ENCODE assay signal across 27 mouse cellular contexts in the genomic region with DNA sequence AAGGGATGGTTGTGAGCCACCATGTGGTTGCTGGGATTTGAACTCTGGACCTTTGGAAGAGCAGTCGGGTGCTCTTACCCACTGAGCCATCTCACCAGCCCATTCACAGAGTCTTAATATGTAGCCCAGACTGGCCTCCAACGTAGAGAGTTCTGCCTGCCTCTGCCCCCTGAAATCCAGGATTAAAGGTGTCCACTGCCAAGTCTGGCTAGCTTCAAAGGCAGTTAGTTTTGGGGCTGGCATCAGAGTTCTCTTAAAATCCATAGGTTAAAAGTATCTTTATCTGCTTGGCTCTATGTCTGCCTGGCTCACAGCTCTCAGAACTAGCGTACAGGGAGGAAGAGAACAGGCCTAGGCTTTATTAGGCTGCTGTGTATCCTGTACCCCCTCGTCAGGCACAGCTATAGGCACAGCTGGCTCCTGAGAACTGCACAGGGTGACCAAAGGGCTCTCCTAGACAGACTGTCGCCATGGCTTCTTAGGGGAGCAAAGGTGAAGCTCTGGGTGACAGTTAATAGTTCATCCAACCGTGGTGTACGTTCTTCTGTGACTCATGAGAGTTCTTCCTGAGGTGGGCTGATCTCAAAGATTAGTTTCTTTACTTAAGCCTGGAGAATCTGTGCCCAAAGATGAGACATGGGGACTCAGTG. TPM values are rescaled to one million over a fixed set of nuclear protein-coding genes. Genes with fewer than 3 reads are reported as not detected.
DNase-seq lines count a peak whose midpoint lies in the region; ATAC-seq and TF ChIP-seq lines count a peak whose summit lies in the region.
"Had no signal": no experiment of that assay in that cellular context is flagged by ENCODE, and none has a peak within 500 bp of the region (broad histone marks: within the 10 kb centered on the region; RNA-seq: fewer than 3 reads in every experiment).

No protein-coding gene starts in this region.

- H3K27me3 ChIP-seq in liver, adult 2 months (ENCODE audit: control insufficient read depth, insufficient read depth, low read length): no peaks in the 10 kb centered on the region
- no peaks in the 10 kb centered on the region for H3K27me3 ChIP-seq in kidney, postnatal 0 days (ENCODE audit: insufficient read depth, low read length)
- H3K27me3 ChIP-seq: CH12.LX; midbrain, embryonic 12.5 days; neural tube, embryonic 12.5 days had no signal

- H3K4me3 ChIP-seq in liver, adult 2 months (ENCODE audit: insufficient read depth, low read depth, low read length): no peak overlapping the region
- no peak overlapping the region for H3K4me3 ChIP-seq in kidney, postnatal 0 days (replicated peaks; ENCODE audit: low read depth, low read length)
- H3K4me3 ChIP-seq: left cerebral cortex, adult 2 months; limb, embryonic 10.5 days; midbrain, embryonic 12.5 days; neural tube, embryonic 12.5 days had no signal

- TF ChIP-seq POLR2A in liver, adult 2 months (IDR thresholded peaks at IDR 0.05; ENCODE audit: extremely low read depth, insufficient read depth, low read length): no peak

- TF ChIP-seq CTCF in liver, adult 2 months (IDR thresholded peaks at IDR 0.05; ENCODE audit: low read depth, low read length): no peak
- TF ChIP-seq CTCF in kidney, postnatal 0 days (IDR thresholded peaks at IDR 0.05; ENCODE audit: low read depth): no peak

- H3K4me1 ChIP-seq in liver, adult 2 months (ENCODE audit: control insufficient read depth, insufficient read depth, low read length): 0 out of 2 replicates have a peak, but pooled peaks cover 3% of the 10 kb centered on the region
- H3K4me1 ChIP-seq in kidney, postnatal 0 days (replicated peaks; ENCODE audit: insufficient read depth, low read length): no peaks in the 10 kb centered on the region
- H3K4me1 ChIP-seq: limb, embryonic 10.5 days; midbrain, embryonic 12.5 days; neural tube, embryonic 12.5 days had no signal

- ATAC-seq in kidney, postnatal 0 days (replicated peaks; ENCODE audit: low FRiP score, low read depth): peak; percentile 94
- ATAC-seq in erythroid progenitor cell, adult 5-6 weeks (replicated peaks; ENCODE audit: low FRiP score, poor library complexity, severe bottlenecking): no peak
- ATAC-seq: forebrain, embryonic 14.5 days; hindbrain, embryonic 16.5 days had no signal

- DNase-seq in liver, adult 2 months (ENCODE audit: extremely low read depth, low read depth, low spot score): peak; percentile 55
- DNase-seq in liver: no peak
- peak; percentile 56 for DNase-seq in kidney, adult 18-20 months
- DNase-seq in kidney, postnatal 0 days (ENCODE audit: low spot score): peak; percentile 40
- DNase-seq in retina, postnatal 1 day: no peak
- no peak for DNase-seq in heart, adult 8-10 months (ENCODE audit: low spot score)
- DNase-seq: adrenal gland, postnatal 36 days; cerebellum, adult 18-20 months; gastrocnemius, postnatal 10 days; heart, adult 18-20 months; heart, postnatal 4 days; lung, postnatal 10 days; right cerebral cortex, adult 18-20 months; thymus, postnatal 14 days had no signal

- no peak overlapping the region for H3K9ac ChIP-seq in liver, adult 2 months (ENCODE audit: low read depth, low read length)
- no peak overlapping the region for H3K9ac ChIP-seq in kidney, postnatal 0 days (ENCODE audit: low read depth, low read length)
- H3K9ac ChIP-seq: liver, embryonic 14.5 days; midbrain, embryonic 12.5 days; neural tube, embryonic 12.5 days had no signal

- no peak overlapping the region for H3K4me2 ChIP-seq in kidney, postnatal 0 days (ENCODE audit: low read length)
- H3K4me2 ChIP-seq: midbrain, embryonic 12.5 days; neural tube, embryonic 12.5 days had no signal

- H3K9me3 ChIP-seq in kidney, postnatal 0 days (replicated peaks; ENCODE audit: low read length): no peaks in the 10 kb centered on the region
- H3K9me3 ChIP-seq: limb, embryonic 10.5 days; midbrain, embryonic 12.5 days; neural tube, embryonic 12.5 days had no signal

- H3K36me3 ChIP-seq in liver, adult 2 months (ENCODE audit: control insufficient read depth, insufficient read depth, low read length): no peaks in the 10 kb centered on the region
- no peaks in the 10 kb centered on the region for H3K36me3 ChIP-seq in kidney, postnatal 0 days (ENCODE audit: insufficient read depth, low read length)
- H3K36me3 ChIP-seq: limb, embryonic 10.5 days; midbrain, embryonic 12.5 days; neural tube, embryonic 12.5 days had no signal

- H3K27ac ChIP-seq in liver, adult 2 months (replicated peaks; ENCODE audit: insufficient read depth, low read depth, low read length): no peak overlapping the region; the same call in 1 of the 2 replicates
- H3K27ac ChIP-seq in kidney, postnatal 0 days: peak overlapping the region; percentile 80
- H3K27ac ChIP-seq: left cerebral cortex, adult 2 months; limb, embryonic 10.5 days; liver, embryonic 14.5 days; midbrain, embryonic 12.5 days; neural tube, embryonic 12.5 days had no signal

- WGBS in liver, adult 2 months: 39% methylated on average over 7 of the region's 7 CpGs
- 48% methylated on average over 7 of the region's 7 CpGs for WGBS in kidney, postnatal 0 days

- H3K79me2 ChIP-seq in liver, adult 2 months (ENCODE audit: control insufficient read depth, insufficient read depth, low read length): peaks cover 7% of the 10 kb centered on the region; the same call in 1 of the 2 replicates

RNA-seq across cellular contexts. Expression of gene Cd160, which starts 10.0 kb away (rescaled TPM):
- 0.37 and 0.67 TPM in 2 replicates for total RNA-seq in liver, adult 2 months (2014; rRNA removed)
- polyA plus RNA-seq in liver, adult 2 months (2012; rRNA removed): 0.16 and 0.22 TPM in 2 replicates
- polyA plus RNA-seq in kidney, postnatal 0 days (2015; fragmentation: Nextera tagmentation; extraction: Ambion mirVana): 0.06 and 0.09 TPM in 2 replicates
- total RNA-seq in erythroid progenitor cell, adult 5-6 weeks (2015; ENCODE audit: low replicate concordance): 1.8 TPM in 1 of 2 replicates, not detected in the other
- total RNA-seq in erythroid progenitor cell, adult 5-6 weeks (2017; ENCODE audit: low replicate concordance): 0.26 TPM in 1 of 2 replicates, not detected in the other
- total RNA-seq in heart, adult 8-10 months (2022): not detected
- total RNA-seq: CH12.LX; gastrocnemius, postnatal 10 days; heart, adult 18-20 months; heart, postnatal 4 days; layer of hippocampus, adult 8-10 months; left cerebral cortex, adult 2 months had no signal
- polyA plus RNA-seq: heart, embryonic 14.5 days; testis, adult 2 months had no signal

RNA-seq across cellular contexts. Expression of gene Pdzk1, which starts 10.0 kb away (rescaled TPM):
- total RNA-seq in liver, adult 2 months (2014; rRNA removed): 48.5 and 60.4 TPM in 2 replicates
- polyA plus RNA-seq in liver, adult 2 months (2012; rRNA removed): 20.1 and 22.7 TPM in 2 replicates
- 322 and 401 TPM in 2 replicates for polyA plus RNA-seq in kidney, postnatal 0 days (2015; fragmentation: Nextera tagmentation; extraction: Ambion mirVana)
- 1.8 and 4.6 TPM in 2 replicates for total RNA-seq in erythroid progenitor cell, adult 5-6 weeks (2015; ENCODE audit: low replicate concordance)
- 2.4 and 6.9 TPM in 2 replicates for total RNA-seq in erythroid progenitor cell, adult 5-6 weeks (2017; ENCODE audit: low replicate concordance)
- not detected for total RNA-seq in heart, adult 8-10 months (2022)
- total RNA-seq: adrenal gland, postnatal 36 days; gastrocnemius, postnatal 10 days; heart, adult 18-20 months; megakaryocyte progenitor cell, adult 5-6 weeks had no signal
- polyA plus RNA-seq: forebrain, embryonic 14.5 days; heart, embryonic 14.5 days; limb, embryonic 10.5 days; midbrain, embryonic 12.5 days; neural tube, embryonic 12.5 days had no signal

Comparison
In these comparisons a context has a peak if more than half of its experiments do, and no peak if none do; other contexts are left out.
1. DNase-seq: peak in liver, adult 2 months (single experiment), kidney, adult 18-20 months (single experiment) and kidney, postnatal 0 days (single experiment); none in liver (single experiment), retina, postnatal 1 day (single experiment) and heart, adult 8-10 months (single experiment).